Mouse (Mus musculus): ENCODE data around the gene Msi2. TPM values are rescaled to one million over a fixed set of nuclear protein-coding genes. Genes with fewer than 3 reads are reported as not detected.

Msi2 gene
- total and polyA plus RNA-seq, 3 experiments, result 36.5 to 197 (median 144) TPM

DNA sequence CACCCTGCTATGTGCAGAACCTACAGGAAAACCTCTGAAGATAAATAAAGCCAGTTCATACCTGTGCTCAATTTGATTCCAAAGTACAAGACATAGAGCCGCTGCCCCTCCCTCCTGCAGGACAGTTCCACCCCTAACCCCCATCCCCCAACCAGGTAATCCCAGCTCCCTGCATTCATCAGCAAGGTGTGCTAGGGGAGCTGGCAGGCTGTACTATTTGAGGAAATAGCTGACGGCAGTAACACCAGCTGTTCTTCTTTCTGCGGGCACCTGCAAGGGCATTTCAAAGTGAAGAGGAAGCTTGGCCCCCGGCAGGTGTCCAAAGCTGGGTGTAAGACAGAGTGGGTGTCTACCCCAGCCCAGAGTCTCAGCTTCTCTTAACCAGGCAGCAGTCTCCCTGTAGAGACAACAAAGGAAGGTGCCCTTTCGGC is 314.1 kb downstream of the Msi2 start:
- Histone ChIP-seq H3K4me3 (ENCODE audit: low read depth, low read length) (no peak overlapping the region), H3K9me3 (replicated peaks) (no peaks in the 10 kb centered on the region), H3K36me3 (replicated peaks) (peaks cover 92% of the 10 kb centered on the region), H3K4me1 (ENCODE audit: insufficient read depth, low read depth, low read length) (no peaks in the 10 kb centered on the region), H3K27me3 (ENCODE audit: insufficient read depth, low read length) (no peaks in the 10 kb centered on the region)
- TF ChIP-seq CTCF (IDR thresholded peaks at IDR 0.05; ENCODE audit: low read depth, low read length), result no peak
- no peak for TF ChIP-seq GATA1 (IDR thresholded peaks at IDR 0.05; ENCODE audit: borderline replicate concordance, low read length)
- ATAC-seq (ENCODE audit: extremely low read depth, insufficient number of reproducible peaks, low FRiP score, poor library complexity, severe bottlenecking), result no peak
- no peak for DNase-seq (ENCODE audit: low spot score)

DNA sequence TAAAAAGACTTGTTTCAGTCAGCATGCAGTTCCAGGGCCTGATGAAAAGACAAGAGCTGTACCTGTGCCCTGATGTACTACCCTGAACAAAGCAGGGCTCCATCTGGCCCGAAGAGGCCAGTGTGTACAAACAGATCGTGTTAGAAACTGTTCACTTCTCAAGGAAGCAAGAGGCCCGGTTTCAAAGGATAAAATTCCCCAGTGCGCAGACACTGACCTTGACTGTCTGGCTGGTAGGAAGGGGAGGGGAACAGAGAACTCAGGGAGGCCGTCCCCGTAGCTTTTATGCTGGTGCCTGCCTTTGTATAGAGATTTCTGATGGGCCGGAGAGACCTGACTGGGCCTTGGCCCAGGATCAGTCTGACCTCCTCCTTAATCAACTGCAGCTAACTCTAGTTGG is 316.0 kb downstream of the Msi2 start:
- no peaks in the 10 kb centered on the region for H3K27me3 ChIP-seq (ENCODE audit: insufficient read depth, low read length)
- ATAC-seq (ENCODE audit: extremely low read depth, insufficient number of reproducible peaks, low FRiP score, poor library complexity, severe bottlenecking) (no peak), DNase-seq (ENCODE audit: low spot score) (no peak)
- TF ChIP-seq TAL1 (conservative IDR thresholded peaks at IDR 0.05; ENCODE audit: low read depth, low read length), result no peak
- H3K4me3 ChIP-seq (ENCODE audit: low read depth, low read length), result no peak overlapping the region
- H3K36me3 ChIP-seq (replicated peaks), result peaks cover 86% of the 10 kb centered on the region
- no peaks in the 10 kb centered on the region for H3K9me3 ChIP-seq (replicated peaks)
- H3K4me1 ChIP-seq (ENCODE audit: insufficient read depth, low read depth, low read length), result no peaks in the 10 kb centered on the region

DNA sequence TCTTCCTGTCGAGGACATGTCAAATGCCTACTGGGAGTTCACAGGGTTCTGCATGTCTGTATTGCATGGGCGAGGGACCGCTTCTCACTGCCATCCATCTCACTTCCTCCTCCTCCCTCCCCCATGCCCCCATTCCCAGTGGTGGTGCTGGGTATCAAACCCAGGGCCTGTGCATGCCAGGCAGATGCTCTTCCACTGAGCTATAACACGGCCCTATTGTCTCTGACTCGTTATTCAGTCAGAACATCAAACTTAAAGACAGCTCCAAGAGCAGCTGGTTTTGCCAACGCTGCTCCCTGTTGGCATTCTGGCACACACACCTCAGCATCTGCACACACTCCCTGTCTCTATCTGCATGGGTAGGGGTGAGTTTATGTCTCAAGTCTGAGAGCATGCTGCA is 317.0 kb downstream of the Msi2 start:
- H3K4me3 ChIP-seq (ENCODE audit: low read depth, low read length), result no peak overlapping the region
- H3K36me3 ChIP-seq (replicated peaks), result peaks cover 83% of the 10 kb centered on the region
- TF ChIP-seq CTCF (IDR thresholded peaks at IDR 0.05; ENCODE audit: low read depth, low read length), result no peak
- TF ChIP-seq POLR2AphosphoS5 (IDR thresholded peaks at IDR 0.05; ENCODE audit: insufficient replicate concordance, low read depth, low read length), result no peak
- TF ChIP-seq TAL1 (conservative IDR thresholded peaks at IDR 0.05; ENCODE audit: low read depth, low read length), result no peak
- TF ChIP-seq GATA1 (IDR thresholded peaks at IDR 0.05; ENCODE audit: borderline replicate concordance, low read length), result no peak
- TF ChIP-seq GATA2 (IDR thresholded peaks at IDR 0.05; ENCODE audit: borderline replicate concordance, low read depth, low read length), result no peak
- H3K27me3 ChIP-seq (ENCODE audit: insufficient read depth, low read length), result no peaks in the 10 kb centered on the region
- no peaks in the 10 kb centered on the region for H3K9me3 ChIP-seq (replicated peaks)
- no peaks in the 10 kb centered on the region for H3K4me1 ChIP-seq (ENCODE audit: insufficient read depth, low read depth, low read length)
- DNase-seq (ENCODE audit: low spot score), result no peak
- no peak for ATAC-seq (ENCODE audit: extremely low read depth, insufficient number of reproducible peaks, low FRiP score, poor library complexity, severe bottlenecking)

DNA sequence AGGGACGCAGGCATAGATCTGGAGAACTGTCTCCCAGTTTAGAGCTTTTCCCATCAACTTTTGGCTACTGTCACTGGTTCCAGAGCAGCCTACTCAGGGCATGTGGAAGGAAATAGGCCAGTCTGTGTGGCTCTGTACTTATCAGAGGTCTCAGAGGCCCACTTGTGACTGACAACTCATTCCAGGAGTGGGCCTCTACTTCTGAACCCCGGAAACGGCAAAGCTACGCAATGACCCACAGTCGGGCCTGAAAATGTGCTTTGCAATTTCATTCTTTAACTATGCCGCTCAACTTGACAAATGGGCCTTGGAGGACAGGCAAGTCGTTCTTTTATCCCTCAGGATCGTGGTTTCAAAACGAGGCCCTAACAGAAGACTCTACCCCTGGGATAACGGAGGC is 317.4 kb downstream of the Msi2 start:
- ATAC-seq (ENCODE audit: extremely low read depth, insufficient number of reproducible peaks, low FRiP score, poor library complexity, severe bottlenecking), result no peak
- H3K9me3 ChIP-seq (replicated peaks), result no peaks in the 10 kb centered on the region
- no peaks in the 10 kb centered on the region for H3K4me1 ChIP-seq (ENCODE audit: insufficient read depth, low read depth, low read length)
- no peak for DNase-seq (ENCODE audit: low spot score)
- H3K4me3 ChIP-seq (ENCODE audit: low read depth, low read length), result no peak overlapping the region
- H3K27me3 ChIP-seq (ENCODE audit: insufficient read depth, low read length), result no peaks in the 10 kb centered on the region
- no peak for TF ChIP-seq POLR2AphosphoS5 (IDR thresholded peaks at IDR 0.05; ENCODE audit: insufficient replicate concordance, low read depth, low read length)
- TF ChIP-seq CTCF (IDR thresholded peaks at IDR 0.05; ENCODE audit: low read depth, low read length), result no peak
- no peak for TF ChIP-seq GATA2 (IDR thresholded peaks at IDR 0.05; ENCODE audit: borderline replicate concordance, low read depth, low read length)
- TF ChIP-seq GATA1 (IDR thresholded peaks at IDR 0.05; ENCODE audit: borderline replicate concordance, low read length), result no peak
- TF ChIP-seq TAL1 (conservative IDR thresholded peaks at IDR 0.05; ENCODE audit: low read depth, low read length), result no peak
- H3K36me3 ChIP-seq (replicated peaks), result peaks cover 81% of the 10 kb centered on the region

DNA sequence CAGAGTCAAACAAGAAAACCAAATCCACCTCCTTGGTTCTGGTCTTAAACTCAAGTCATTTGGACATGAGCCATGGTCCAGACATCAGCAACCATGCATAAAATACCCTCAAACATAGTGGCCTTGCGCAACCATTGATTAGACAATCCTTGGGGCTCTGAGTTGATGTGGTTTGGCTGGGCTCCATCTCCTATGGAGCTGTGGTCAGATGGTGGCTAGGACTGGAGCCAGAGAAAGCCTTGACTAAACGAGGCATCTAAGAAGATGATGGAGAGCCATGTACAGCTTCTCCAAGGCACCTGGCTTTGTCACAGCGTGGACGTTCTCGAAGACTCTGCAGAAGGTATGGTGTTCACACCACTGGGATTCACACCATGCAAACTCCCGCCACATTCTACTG is 318.1 kb downstream of the Msi2 start:
- Histone ChIP-seq H3K27me3 (ENCODE audit: insufficient read depth, low read length) (no peaks in the 10 kb centered on the region), H3K4me3 (ENCODE audit: low read depth, low read length) (no peak overlapping the region), H3K9me3 (replicated peaks) (no peaks in the 10 kb centered on the region), H3K4me1 (ENCODE audit: insufficient read depth, low read depth, low read length) (no peaks in the 10 kb centered on the region), H3K36me3 (replicated peaks) (peaks cover 83% of the 10 kb centered on the region)
- no peak for DNase-seq (ENCODE audit: low spot score)
- no peak for ATAC-seq (ENCODE audit: extremely low read depth, insufficient number of reproducible peaks, low FRiP score, poor library complexity, severe bottlenecking)
- TF ChIP-seq GATA1 (IDR thresholded peaks at IDR 0.05; ENCODE audit: borderline replicate concordance, low read length) (no peak), GATA2 (IDR thresholded peaks at IDR 0.05; ENCODE audit: borderline replicate concordance, low read depth, low read length) (no peak), TAL1 (conservative IDR thresholded peaks at IDR 0.05; ENCODE audit: low read depth, low read length) (no peak), CTCF (IDR thresholded peaks at IDR 0.05; ENCODE audit: low read depth, low read length) (no peak), POLR2AphosphoS5 (IDR thresholded peaks at IDR 0.05; ENCODE audit: insufficient replicate concordance, low read depth, low read length) (no peak)

DNA sequence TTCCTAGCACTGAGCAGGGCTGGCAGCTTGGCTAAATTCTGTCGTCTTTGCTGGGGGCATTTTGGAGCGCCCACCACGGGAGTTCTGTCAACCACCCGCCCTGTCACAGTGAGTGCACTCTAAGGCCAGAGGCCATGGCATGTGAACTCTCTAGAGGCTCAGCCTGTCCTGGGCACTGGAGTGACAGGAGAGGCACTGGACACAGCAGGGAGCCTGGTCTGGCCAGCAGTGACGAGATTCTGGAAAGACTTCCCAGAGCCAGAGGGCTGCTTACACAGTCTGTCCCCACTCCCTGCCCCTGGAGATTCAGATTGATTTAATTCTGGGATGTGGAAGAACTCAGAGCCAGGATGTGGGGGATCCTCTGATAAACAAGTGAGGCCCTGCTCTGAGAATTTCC is 318.9 kb downstream of the Msi2 start:
- Histone ChIP-seq H3K4me1 (ENCODE audit: insufficient read depth, low read depth, low read length) (no peaks in the 10 kb centered on the region), H3K9me3 (replicated peaks) (no peaks in the 10 kb centered on the region), H3K4me3 (ENCODE audit: low read depth, low read length) (no peak overlapping the region), H3K27me3 (ENCODE audit: insufficient read depth, low read length) (no peaks in the 10 kb centered on the region), H3K36me3 (replicated peaks) (peaks cover 83% of the 10 kb centered on the region)
- no peak for TF ChIP-seq TAL1 (conservative IDR thresholded peaks at IDR 0.05; ENCODE audit: low read depth, low read length)
- no peak for TF ChIP-seq GATA2 (IDR thresholded peaks at IDR 0.05; ENCODE audit: borderline replicate concordance, low read depth, low read length)
- no peak for TF ChIP-seq GATA1 (IDR thresholded peaks at IDR 0.05; ENCODE audit: borderline replicate concordance, low read length)
- TF ChIP-seq POLR2AphosphoS5 (IDR thresholded peaks at IDR 0.05; ENCODE audit: insufficient replicate concordance, low read depth, low read length), result no peak
- no peak for TF ChIP-seq CTCF (IDR thresholded peaks at IDR 0.05; ENCODE audit: low read depth, low read length)
- no peak for DNase-seq (ENCODE audit: low spot score)
- no peak for ATAC-seq (ENCODE audit: extremely low read depth, insufficient number of reproducible peaks, low FRiP score, poor library complexity, severe bottlenecking)

DNA sequence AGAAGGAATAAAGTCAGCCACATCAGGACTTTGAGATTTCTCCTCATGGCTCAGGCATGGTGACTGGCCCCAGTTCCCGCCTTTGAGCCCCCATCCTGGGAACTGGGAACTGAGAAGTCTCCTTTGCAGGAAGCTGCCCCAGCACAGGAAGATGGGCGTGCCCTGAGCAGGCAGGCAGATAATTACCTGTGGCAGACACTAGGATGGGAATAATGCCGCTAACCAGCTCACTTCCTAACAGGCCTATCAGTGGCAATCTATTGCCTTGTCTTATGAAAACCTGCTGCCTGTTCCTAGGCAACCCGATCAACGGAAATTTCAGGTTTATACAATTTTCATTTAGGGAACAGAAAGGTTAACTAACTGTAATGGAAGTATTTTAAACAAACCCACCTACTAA is 319.3 kb downstream of the Msi2 start:
- H3K36me3 ChIP-seq (replicated peaks), result peaks cover 83% of the 10 kb centered on the region
- DNase-seq (ENCODE audit: low spot score) (no peak), ATAC-seq (ENCODE audit: extremely low read depth, insufficient number of reproducible peaks, low FRiP score, poor library complexity, severe bottlenecking) (no peak)
- TF ChIP-seq CTCF (IDR thresholded peaks at IDR 0.05; ENCODE audit: low read depth, low read length), result no peak
- no peak for TF ChIP-seq GATA2 (IDR thresholded peaks at IDR 0.05; ENCODE audit: borderline replicate concordance, low read depth, low read length)
- no peak for TF ChIP-seq POLR2AphosphoS5 (IDR thresholded peaks at IDR 0.05; ENCODE audit: insufficient replicate concordance, low read depth, low read length)
- no peak for TF ChIP-seq GATA1 (IDR thresholded peaks at IDR 0.05; ENCODE audit: borderline replicate concordance, low read length)
- TF ChIP-seq TAL1 (conservative IDR thresholded peaks at IDR 0.05; ENCODE audit: low read depth, low read length), result no peak
- no peak overlapping the region for H3K4me3 ChIP-seq (ENCODE audit: low read depth, low read length)
- H3K27me3 ChIP-seq (ENCODE audit: insufficient read depth, low read length), result no peaks in the 10 kb centered on the region
- no peaks in the 10 kb centered on the region for H3K4me1 ChIP-seq (ENCODE audit: insufficient read depth, low read depth, low read length)
- H3K9me3 ChIP-seq (replicated peaks), result no peaks in the 10 kb centered on the region
